Mouse (Mus musculus) C2C12 (cell line): Measurements from ENCODE around the gene Zfp691.

Source experiments
- CTCF ChIP-seq: IDR thresholded peaks from one replicate; pipeline ENCODE4 v1.5.1; 2011; ENCODE audit not compliant: control insufficient read depth, insufficient read depth, insufficient read length
- MAX ChIP-seq: IDR thresholded peaks from one replicate; pipeline ENCODE4 v1.6.1; 2011; ENCODE audit warnings: mild to moderate bottlenecking, control low read depth
- MYOD1 ChIP-seq: IDR thresholded peaks from one replicate; pipeline ENCODE4 v1.6.1; 2011; ENCODE audit warnings: low read depth; ENCODE audit not compliant: control insufficient read depth, insufficient read length

- TF ChIP-seq CTCF (no peak), MAX (no peak), MYOD1 (no peak)
These were observed 8.1 kb downstream of the Zfp691 start for GRCm38 (mm10) chr4:119165916-119166315.
